Mouse (Mus musculus): ENCODE measurements around the gene Otulin.

DNA sequence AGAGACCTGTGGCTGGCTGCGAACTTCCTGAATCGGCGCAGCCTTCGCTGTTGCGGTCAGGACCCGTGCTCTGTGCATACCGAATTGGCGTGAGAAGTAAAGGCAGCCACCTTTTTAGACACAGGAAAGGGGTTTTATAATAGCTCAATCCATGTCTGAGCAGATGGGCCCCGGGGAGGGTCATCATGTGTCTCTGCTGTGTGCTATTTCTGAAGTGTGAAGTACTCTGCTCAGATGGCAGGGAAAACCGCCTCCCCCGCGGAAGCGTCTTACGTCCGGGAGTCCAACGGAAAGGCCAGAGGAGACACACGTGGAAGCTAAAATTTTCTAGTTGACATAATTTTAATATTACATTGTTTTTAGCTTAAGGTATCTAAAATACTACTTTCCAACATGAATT, 121.5 kb downstream of the Otulin start:
- no peak for TF ChIP-seq CTCF (IDR thresholded peaks at IDR 0.05; ENCODE audit: low read depth, low read length)
- TF ChIP-seq POLR2A (IDR thresholded peaks at IDR 0.05; ENCODE audit: borderline replicate concordance, low read depth, low read length): no peak
